Mouse (Mus musculus) hindbrain, embryonic 16.5 days (tissue): ENCODE measurements around the gene Nusap1. TPM values are rescaled to one million over a fixed set of nuclear protein-coding genes. Genes with fewer than 3 reads are reported as not detected.

Experiments used
- polyA plus RNA-seq: library from polyadenylated mRNA; unstranded; fragments of >200 nt; fragmentation: Nextera tagmentation; extraction: Ambion mirVana; gene quantifications from 2 replicates; pipeline ENCODE4 v1.2.1, GENCODE M21; 2015

Nusap1 gene
- polyA plus RNA-seq, 1 experiment from 2014 or later, result 13.0 TPM

Other genes with a start within 250 kb of the Nusap1 start
- gene Ino80, start 140.6 kb upstream of the Nusap1 start, polyA plus RNA-seq, result 2.8 and 3.4 TPM in 2 replicates
- 1.1 and 1.5 TPM in 2 replicates for gene Exd1, start 70.7 kb upstream of the Nusap1 start, polyA plus RNA-seq
- 57.1 and 61.6 TPM in 2 replicates for gene Chp1, start 70.6 kb upstream of the Nusap1 start, polyA plus RNA-seq
- 5.4 and 6.1 TPM in 2 replicates for gene Oip5, start 171 bp downstream of the Nusap1 start, polyA plus RNA-seq
- gene Ndufaf1, start 44.5 kb downstream of the Nusap1 start, polyA plus RNA-seq, result 41.9 and 44.9 TPM in 2 replicates
- 44.7 and 45.1 TPM in 2 replicates for gene Rtf1, start 56.8 kb downstream of the Nusap1 start, polyA plus RNA-seq
- 0.14 and 0.54 TPM in 2 replicates for gene Itpka, start 124.0 kb downstream of the Nusap1 start, polyA plus RNA-seq
- 1.6 and 1.7 TPM in 2 replicates for gene Ltk, start 142.1 kb downstream of the Nusap1 start, polyA plus RNA-seq
- gene Rpap1, start 169.2 kb downstream of the Nusap1 start, polyA plus RNA-seq, result 16.5 and 19.4 TPM in 2 replicates
- 28.5 and 30.0 TPM in 2 replicates for gene Tyro3, start 179.4 kb downstream of the Nusap1 start, polyA plus RNA-seq